Mouse (Mus musculus) ES-Bruce4 (cell line): ENCODE measurements at regions not wholly inside any gene's neighbourhood (a gene's known extent, or its start where the extent isn't known, plus 50 kb on each side); places are given as distances from the start of the nearest gene placed in this dataset.

ENCODE experiments used
- H3K27ac ChIP-seq: 2 replicates; pipeline ENCODE4 v1.5.1; 2012; ENCODE audit warnings: low read length, inconsistent platforms; ENCODE audit not compliant: insufficient read depth
- H3K27me3 ChIP-seq: 2 replicates; pipeline ENCODE4 v1.6.1; 2012; ENCODE audit warnings: mild to moderate bottlenecking, low read length, inconsistent platforms; ENCODE audit not compliant: control insufficient read depth, poor library complexity, insufficient read depth, severe bottlenecking
- H3K36me3 ChIP-seq: 2 replicates; pipeline ENCODE4 v1.6.1; 2012; ENCODE audit warnings: inconsistent platforms, mild to moderate bottlenecking, low read length, moderate library complexity; ENCODE audit not compliant: control insufficient read depth, poor library complexity, insufficient read depth, severe bottlenecking
- H3K4me1 ChIP-seq: one replicate; pipeline ENCODE4 v1.8.1; 2011; ENCODE audit warnings: low read length; ENCODE audit not compliant: control insufficient read depth, insufficient read depth
- H3K4me3 ChIP-seq: 2 replicates; pipeline ENCODE4 v1.5.1; 2011; ENCODE audit warnings: low read depth, mild to moderate bottlenecking, low read length
- H3K9ac ChIP-seq: 2 replicates; pipeline ENCODE4 v1.6.1; 2012; ENCODE audit warnings: low read depth, mild to moderate bottlenecking, inconsistent platforms; ENCODE audit not compliant: poor library complexity, severe bottlenecking
- H3K9me3 ChIP-seq: replicated peaks from 2 replicates; pipeline ENCODE4 v1.6.1; 2012; ENCODE audit warnings: mild to moderate bottlenecking, low read length, inconsistent platforms; ENCODE audit not compliant: control insufficient read depth, poor library complexity, insufficient read depth, severe bottlenecking
- CTCF ChIP-seq: IDR thresholded peaks from one replicate; pipeline ENCODE4 v1.8.1; 2011; ENCODE audit warnings: low read depth, low read length
- EP300 ChIP-seq: IDR thresholded peaks from 2 replicates; pipeline ENCODE4 v1.6.1; 2011; ENCODE audit warnings: low read depth, low read length; ENCODE audit not compliant: insufficient read depth
- POLR2A ChIP-seq: IDR thresholded peaks from one replicate; pipeline ENCODE4 v1.8.1; 2011; ENCODE audit warnings: low read length; ENCODE audit not compliant: insufficient read depth

- H3K36me3 ChIP-seq = no peaks in the 10 kb centered on the region
- TF ChIP-seq EP300 (no peak), POLR2A (no peak), CTCF (no peak)
- H3K4me3 ChIP-seq = no peak overlapping the region
- no peaks in the 10 kb centered on the region for H3K27me3 ChIP-seq
- no peaks in the 10 kb centered on the region for H3K9me3 ChIP-seq
- H3K9ac ChIP-seq = no peak overlapping the region
- no peak overlapping the region for H3K27ac ChIP-seq
- H3K4me1 ChIP-seq = no peaks in the 10 kb centered on the region
Observed at GRCm38 (mm10) chr4:31566158-31566557, 397.7 kb upstream of the Map3k7 start.

GRCm38 (mm10) chr4:31566834-31567233 is 397.1 kb upstream of the Map3k7 start:
- H3K27me3 ChIP-seq = no peaks in the 10 kb centered on the region
- no peak overlapping the region for H3K27ac ChIP-seq
- no peak for TF ChIP-seq EP300
- no peak for TF ChIP-seq CTCF
- no peak for TF ChIP-seq POLR2A
- H3K4me3 ChIP-seq = no peak overlapping the region
- H3K4me1 ChIP-seq = no peaks in the 10 kb centered on the region
- H3K9me3 ChIP-seq = no peaks in the 10 kb centered on the region
- H3K36me3 ChIP-seq = no peaks in the 10 kb centered on the region
- H3K9ac ChIP-seq = no peak overlapping the region

- no peaks in the 10 kb centered on the region for H3K36me3 ChIP-seq
- no peaks in the 10 kb centered on the region for H3K27me3 ChIP-seq
- H3K4me3 ChIP-seq = no peak overlapping the region
- H3K4me1 ChIP-seq = no peaks in the 10 kb centered on the region
- TF ChIP-seq EP300 (no peak), POLR2A (no peak), CTCF (no peak)
- H3K9ac ChIP-seq = no peak overlapping the region
- no peak overlapping the region for H3K27ac ChIP-seq
- H3K9me3 ChIP-seq = no peaks in the 10 kb centered on the region
Observed at GRCm38 (mm10) chr4:31569687-31570086, 394.2 kb upstream of the Map3k7 start.

- H3K4me3 ChIP-seq = no peak overlapping the region
- no peak for TF ChIP-seq POLR2A
- no peak for TF ChIP-seq CTCF
- TF ChIP-seq EP300 = no peak
Observed at GRCm38 (mm10) chr4:31576982-31577579, 386.8 kb upstream of the Map3k7 start.

GRCm38 (mm10) chr4:31583495-31583894 is 380.4 kb upstream of the Map3k7 start:
- no peaks in the 10 kb centered on the region for H3K27me3 ChIP-seq
- H3K36me3 ChIP-seq = no peaks in the 10 kb centered on the region
- H3K4me1 ChIP-seq = no peaks in the 10 kb centered on the region
- no peak overlapping the region for H3K4me3 ChIP-seq
- H3K27ac ChIP-seq = no peak overlapping the region
- 0 out of 2 replicates have a peak, but pooled peaks cover 2% of the 10 kb centered on the region for H3K9me3 ChIP-seq
- H3K9ac ChIP-seq = no peak overlapping the region
- TF ChIP-seq POLR2A (no peak), CTCF (no peak), EP300 (no peak)

More at GRCm38 (mm10) chr4:31576982-31577579, 386.8 kb upstream of the Map3k7 start:
- H3K27me3 ChIP-seq = no peaks in the 10 kb centered on the region
- no peak overlapping the region for H3K9ac ChIP-seq
- H3K27ac ChIP-seq = no peak overlapping the region
- H3K9me3 ChIP-seq = no peaks in the 10 kb centered on the region
- H3K36me3 ChIP-seq = no peaks in the 10 kb centered on the region
- no peaks in the 10 kb centered on the region for H3K4me1 ChIP-seq

DNA sequence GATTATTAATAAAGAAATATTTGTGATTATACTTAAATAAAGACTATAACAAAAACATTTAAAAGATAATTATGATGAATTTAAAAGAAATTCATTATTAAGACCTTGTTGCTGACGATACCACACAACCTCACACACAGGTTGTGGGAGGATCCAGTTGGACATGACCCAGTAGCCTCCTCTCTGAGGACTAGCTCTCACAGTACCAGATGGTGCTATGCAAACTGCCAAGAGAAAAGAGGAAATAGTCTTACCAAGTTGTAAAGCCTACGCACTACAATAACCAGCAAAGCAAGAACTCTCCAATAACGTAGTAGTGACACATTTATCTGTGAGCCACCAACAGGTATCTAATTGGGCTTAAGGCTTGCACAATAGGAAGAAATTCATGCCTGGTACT is 379.7 kb upstream of the Map3k7 start:
- TF ChIP-seq CTCF (no peak), POLR2A (no peak), EP300 (no peak)
- no peak overlapping the region for H3K9ac ChIP-seq
- no peak overlapping the region for H3K4me3 ChIP-seq
- H3K4me1 ChIP-seq = no peaks in the 10 kb centered on the region
- no peaks in the 10 kb centered on the region for H3K27me3 ChIP-seq
- no peak overlapping the region for H3K27ac ChIP-seq
- H3K36me3 ChIP-seq = no peaks in the 10 kb centered on the region
- H3K9me3 ChIP-seq = 0 out of 2 replicates have a peak, but pooled peaks cover 2% of the 10 kb centered on the region
